Comparison of ENCODE assay signal across 8 mouse cellular contexts in genomic region chr2:70561077-70561795, GRCm38 (mm10). TPM values are rescaled to one million over a fixed set of nuclear protein-coding genes. Genes with fewer than 3 reads are reported as not detected.
A peak's percentile ranks its signal among the peaks of the same experiment; 100 is the strongest.
DNase-seq lines count a peak whose midpoint lies in the region; ATAC-seq and TF ChIP-seq lines count a peak whose summit lies in the region.

No protein-coding gene starts in this region.

- peaks cover 77% of the 10 kb centered on the region for H3K27me3 ChIP-seq in midbrain, embryonic 11.5 days (ENCODE audit: control insufficient read depth, insufficient read depth, low read length)
- H3K27me3 ChIP-seq in testis, adult 2 months (ENCODE audit: control insufficient read depth, insufficient read depth, low read length): peaks cover 3% of the 10 kb centered on the region

- H3K4me3 ChIP-seq in ES-E14 (ENCODE audit: insufficient read depth in 1 of 2, low read depth in 1 of 2, low read length in 2 of 2, poor library complexity in 1 of 2, severe bottlenecking in 1 of 2): peak overlapping the region; percentile 6 to 55; a peak in 2 of 4 replicates
- peak overlapping the region; percentile 32 for H3K4me3 ChIP-seq in midbrain, embryonic 11.5 days (ENCODE audit: low read depth, low read length)
- H3K4me3 ChIP-seq in testis, adult 2 months (ENCODE audit: control insufficient read depth, low read depth, low read length): peak overlapping the region; percentile 5; the same call in 1 of the 2 replicates

- peak; percentile 45; the same call in 1 of the 2 replicates for ATAC-seq in midbrain, embryonic 11.5 days (ENCODE audit: low FRiP score)

- H3K9ac ChIP-seq in ES-E14 (ENCODE audit: insufficient read depth, low read depth, low read length, poor library complexity, severe bottlenecking): no peak overlapping the region
- H3K9ac ChIP-seq in midbrain, embryonic 11.5 days (ENCODE audit: low read length): no peak overlapping the region

- H3K27ac ChIP-seq in ES-E14 (ENCODE audit: insufficient read depth, low read depth, low read length, poor library complexity, severe bottlenecking): no peak overlapping the region
- H3K27ac ChIP-seq in midbrain, embryonic 11.5 days (ENCODE audit: low read depth, low read length): no peak overlapping the region
- H3K27ac ChIP-seq in testis, adult 2 months (ENCODE audit: control insufficient read depth, insufficient read depth, low read depth, low read length): no peak overlapping the region

- intact Hi-C loops in heart, postnatal 14 days (cut with DNase I): loop anchor here (10.0 kb wide), 1 partner anchor 306 kb away; no protein-coding TSS in a partner anchor

- TF ChIP-seq CTCF in testis, adult 2 months (IDR thresholded peaks at IDR 0.05; ENCODE audit: control insufficient read depth, insufficient read depth, insufficient replicate concordance, low read depth, low read length): peak; percentile 24; the same call in 1 of the 2 replicates

- H3K4me2 ChIP-seq in midbrain, embryonic 11.5 days: peak overlapping the region; percentile 44

- in situ Hi-C loops in ES-E14 (cut with MboI; ENCODE audit: low sequenced_read_pairs in 2 of 2, unreplicated experiment in 2 of 2): loop anchor here (5.0 to 25.0 kb wide), 6 partner anchors 86 to 984 kb away; partner anchors contain the start of genes Dlx2 (in 2 of the 2), Lrp2 (in 1 of the 2) and Sp5 (in 1 of the 2)

- peaks cover 5 to 10% of the 10 kb centered on the region in 2 experiments for H3K4me1 ChIP-seq in ES-E14 (ENCODE audit: control insufficient read depth in 2 of 2, insufficient read depth in 2 of 2, low read length in 2 of 2, poor library complexity in 1 of 2)
- peaks cover 36% of the 10 kb centered on the region for H3K4me1 ChIP-seq in midbrain, embryonic 11.5 days (ENCODE audit: control insufficient read depth, insufficient read depth, low read length)
- peaks cover 10% of the 10 kb centered on the region for H3K4me1 ChIP-seq in testis, adult 2 months (ENCODE audit: control insufficient read depth, insufficient read depth, low read length)

- H3K9me3 ChIP-seq in ES-E14 (ENCODE audit: control insufficient read depth, insufficient read depth, low read depth, low read length): no peaks in the 10 kb centered on the region
- H3K9me3 ChIP-seq in midbrain, embryonic 11.5 days (ENCODE audit: control insufficient read depth, low read length): no peaks in the 10 kb centered on the region

- no peaks in the 10 kb centered on the region for H3K36me3 ChIP-seq in ES-E14 (ENCODE audit: control insufficient read depth, insufficient read depth, low read length, poor library complexity, severe bottlenecking)
- H3K36me3 ChIP-seq in midbrain, embryonic 11.5 days (ENCODE audit: control insufficient read depth, insufficient read depth, low read length): no peaks in the 10 kb centered on the region
- H3K36me3 ChIP-seq in testis, adult 2 months (ENCODE audit: control insufficient read depth, insufficient read depth, low read length): no peaks in the 10 kb centered on the region

- under 1% methylated on average over 29 of the region's 29 CpGs for WGBS in midbrain, embryonic 11.5 days

- peak; percentile 7 for DNase-seq in gastrocnemius, adult 18-20 months (ENCODE audit: low spot score)
- no peak for DNase-seq in gastrocnemius, adult 8-10 months (ENCODE audit: low spot score in 2 of 2)
- DNase-seq in ES-E14 (ENCODE audit: low read depth, low spot score): no peak
- peak; percentile 87 for DNase-seq in embryo, embryonic 11 days
- peak; percentile 36 to 64 for DNase-seq in heart, postnatal 14 days
- DNase-seq in layer of hippocampus, postnatal 36 days: peak; percentile 57 to 69
- DNase-seq in midbrain, embryonic 11.5 days (ENCODE audit: low spot score, missing footprints): peak; percentile 100

- no peak for TF ChIP-seq POLR2A in testis, adult 2 months (IDR thresholded peaks at IDR 0.05; ENCODE audit: control insufficient read depth, low read depth, low read length)

TF ChIP-seq in ES-E14, 5 proteins besides CTCF, POLR2A, EP300 and RAD21:
- no peak for TF ChIP-seq CHD2 (IDR thresholded peaks at IDR 0.05; ENCODE audit: low read depth, low read length)
- TF ChIP-seq MAFK (IDR thresholded peaks at IDR 0.05; ENCODE audit: insufficient read depth, low read depth, low read length): no peak
- no peak for TF ChIP-seq HCFC1 (IDR thresholded peaks at IDR 0.05; ENCODE audit: borderline replicate concordance, insufficient read depth, low read length)
- peak; percentile 88 for TF ChIP-seq ZC3H11A (IDR thresholded peaks at IDR 0.05; ENCODE audit: borderline replicate concordance, low read depth, low read length)
- TF ChIP-seq ZNF384 (IDR thresholded peaks at IDR 0.05; ENCODE audit: low read depth, low read length): no peak
TF ChIP-seq in ES-E14: peak in this region for 1.

RNA-seq across cellular contexts. Expression of gene Gad1, which starts 8.4 kb away (rescaled TPM):
- total RNA-seq in gastrocnemius, adult 18-20 months (2021): under 1 TPM in 1 of 2 experiments, not detected in 1; 0.12 TPM
- total RNA-seq in gastrocnemius, adult 8-10 months (2022): 1 to 10 TPM in 1 of 4 experiments, under 1 TPM in 3; 0.13 to 1.7 (median 0.44) TPM
- 1.0 and 3.1 TPM in 2 replicates for total RNA-seq in ES-E14 (2012; rRNA removed)
- under 1 TPM; 0.43 to 0.51 TPM for total RNA-seq in heart, postnatal 14 days (2021)
- 100 to 1,000 TPM; 346 to 377 TPM for total RNA-seq in layer of hippocampus, postnatal 36 days (2021)
- 12.8 and 14.5 TPM in 2 replicates for polyA plus RNA-seq in midbrain, embryonic 11.5 days (2014; fragmentation: Nextera tagmentation; extraction: Ambion mirVana)
- polyA plus RNA-seq in testis, adult 2 months (2012; rRNA removed): 0.69 and 1.5 TPM in 2 replicates

RNA-seq across cellular contexts. Expression of gene Erich2, which starts 52.6 kb away (rescaled TPM):
- not detected for total RNA-seq in gastrocnemius, adult 18-20 months (2021)
- total RNA-seq in gastrocnemius, adult 8-10 months (2022): not detected
- total RNA-seq in ES-E14 (2012; rRNA removed): 0.26 TPM in 1 of 2 replicates, not detected in the other
- total RNA-seq in heart, postnatal 14 days (2021): under 1 TPM; 0.14 to 0.17 TPM
- 1 to 10 TPM in 1 of 2 experiments, under 1 TPM in 1; 0.88 to 1.0 TPM for total RNA-seq in layer of hippocampus, postnatal 36 days (2021)
- polyA plus RNA-seq in midbrain, embryonic 11.5 days (2014; fragmentation: Nextera tagmentation; extraction: Ambion mirVana): 2.7 and 3.0 TPM in 2 replicates
- 163 and 193 TPM in 2 replicates for polyA plus RNA-seq in testis, adult 2 months (2012; rRNA removed)

Comparison
In these comparisons a context has a peak if more than half of its experiments do, and no peak if none do; other contexts are left out.
1. DNase-seq: peak in gastrocnemius, adult 18-20 months (single experiment), embryo, embryonic 11 days (single experiment), heart, postnatal 14 days (2 of 2), layer of hippocampus, postnatal 36 days (2 of 2) and midbrain, embryonic 11.5 days (single experiment); none in gastrocnemius, adult 8-10 months (0 of 2) and ES-E14 (single experiment).
2. RNA of gene Gad1, which starts 8.4 kb away (total RNA-seq): 346 to 377 TPM in layer of hippocampus, postnatal 36 days; 1.0 to 3.1 TPM in ES-E14, 0.13 to 1.7 TPM in gastrocnemius, adult 8-10 months, 0.43 to 0.51 TPM in heart, postnatal 14 days and 0.12 TPM in gastrocnemius, adult 18-20 months; every median in the first group is over 10 times any median in the second.
3. Peak in every context shown above with its lines, with median percentiles within 50 percentile points of each other: H3K4me3 ChIP-seq.